Mouse (Mus musculus) cortical plate, adult 2 months (tissue): Measurements from ENCODE around the gene Sorbs2.

Experiments
- CTCF ChIP-seq: fragments of 200-500 bp; IDR thresholded peaks from 2 replicates; pipeline ENCODE4 v1.5.1; 2011; ENCODE audit warnings: mild to moderate bottlenecking, control low read depth, low read length; ENCODE audit not compliant: insufficient read depth; ENCODE audit errors: extremely low read depth
- POLR2A ChIP-seq: fragments of 200-500 bp; IDR thresholded peaks from 2 replicates; pipeline ENCODE4 v1.6.1; 2011; ENCODE audit warnings: mild to moderate bottlenecking, low read length, control low read depth; ENCODE audit not compliant: insufficient read depth; ENCODE audit errors: extremely low read depth

GRCm38 (mm10) chr8:45565189-45565588, 57.6 kb downstream of the Sorbs2 start:
- TF ChIP-seq CTCF (no peak), POLR2A (no peak)
